9 mouse cellular contexts compared by ENCODE assay signal in the genomic region with DNA sequence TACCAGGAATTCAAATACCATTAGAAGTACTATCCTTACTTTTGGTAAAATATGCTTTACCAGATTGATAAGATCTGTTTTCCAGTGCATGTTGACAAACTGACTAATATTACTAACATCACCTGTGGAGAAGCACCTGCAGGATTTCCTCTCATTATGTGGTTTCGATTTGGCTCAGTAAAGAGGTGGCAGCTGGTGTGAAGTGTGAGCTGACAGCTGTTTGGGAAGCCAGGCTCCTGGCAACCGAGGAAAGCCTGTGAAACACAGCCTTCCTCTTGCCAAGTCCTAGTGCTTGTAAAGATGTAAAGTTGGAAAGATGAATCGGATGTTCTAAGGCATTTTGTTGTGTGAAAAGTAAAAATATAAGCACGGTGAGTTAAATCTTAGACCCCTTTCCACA. TPM values are rescaled to one million over a fixed set of nuclear protein-coding genes. Genes with fewer than 3 reads are reported as not detected.
DNase-seq lines count a peak whose midpoint lies in the region; ATAC-seq and TF ChIP-seq lines count a peak whose summit lies in the region.
"Had no signal": no experiment of that assay in that cellular context is flagged by ENCODE, and none has a peak within 500 bp of the region (broad histone marks: within the 10 kb centered on the region; RNA-seq: fewer than 3 reads in every experiment).

No protein-coding gene starts in this region.

- no peak for ATAC-seq in intestine, postnatal 0 days

- H3ac ChIP-seq in myocyte (ENCODE audit: control insufficient read depth, insufficient read length): no peak overlapping the region

- no peak overlapping the region for H3K4me3 ChIP-seq in CH12.LX (replicated peaks in 1 of 3; ENCODE audit: low read depth in 2 of 3, low read length in 2 of 3, poor library complexity in 1 of 3)
- no peak overlapping the region for H3K4me3 ChIP-seq in intestine, postnatal 0 days (ENCODE audit: low read depth, low read length)
- no peak overlapping the region for H3K4me3 ChIP-seq in myocyte
- H3K4me3 ChIP-seq in kidney, adult 2 months (ENCODE audit: insufficient read depth, low read depth, low read length): no peak overlapping the region
- H3K4me3 ChIP-seq: liver, embryonic 13.5 days; neural tube, embryonic 12.5 days had no signal

- H3K4me2 ChIP-seq in CH12.LX (ENCODE audit: insufficient read depth, low read depth, poor library complexity, severe bottlenecking): no peak overlapping the region
- peak overlapping the region; percentile 22 for H3K4me2 ChIP-seq in intestine, postnatal 0 days (replicated peaks; ENCODE audit: low read depth)
- H3K4me2 ChIP-seq in myocyte (ENCODE audit: low read depth): no peak overlapping the region
- H3K4me2 ChIP-seq: liver, embryonic 13.5 days; neural tube, embryonic 12.5 days had no signal

- TF ChIP-seq RAD21 in CH12.LX (IDR thresholded peaks at IDR 0.05; ENCODE audit: low read depth, low read length): no peak

- H3K4me1 ChIP-seq in CH12.LX (ENCODE audit: control insufficient read depth in 1 of 2, insufficient read depth in 2 of 2): peaks cover 0 to 9% of the 10 kb centered on the region in 2 experiments; a peak in 2 of 4 replicates
- no peaks in the 10 kb centered on the region; the same call in 1 of the 2 replicates for H3K4me1 ChIP-seq in intestine, postnatal 0 days (replicated peaks; ENCODE audit: control insufficient read depth, insufficient read depth, low read length)
- H3K4me1 ChIP-seq in kidney, adult 2 months (ENCODE audit: control insufficient read depth, insufficient read depth, low read length): peaks cover 5% of the 10 kb centered on the region; the same call in 1 of the 2 replicates
- H3K4me1 ChIP-seq: liver, embryonic 13.5 days; neural tube, embryonic 12.5 days had no signal

- H3K27me3 ChIP-seq in CH12.LX (replicated peaks) (no peaks in the 10 kb centered on the region), myocyte (ENCODE audit: control insufficient read depth, insufficient read depth, insufficient read length) (no peaks in the 10 kb centered on the region)
- H3K27me3 ChIP-seq in intestine, postnatal 0 days (replicated peaks; ENCODE audit: control insufficient read depth, insufficient read depth, low read length): no peaks in the 10 kb centered on the region
- no peaks in the 10 kb centered on the region for H3K27me3 ChIP-seq in kidney, adult 2 months (replicated peaks; ENCODE audit: control insufficient read depth, insufficient read depth, low read length)
- H3K27me3 ChIP-seq: liver, embryonic 13.5 days; neural tube, embryonic 12.5 days had no signal

- TF ChIP-seq EP300 in CH12.LX (IDR thresholded peaks at IDR 0.05; ENCODE audit: low read length): peak; percentile 44; the same call in 1 of the 2 replicates

- dilution Hi-C loops in CH12.LX (cut with MboI; ENCODE audit: extremely low pct_ligation_motif_present, extremely low pct_unique_long_range_greater_than_20kb, low sequenced_read_pairs): no loop called here

- in situ Hi-C loops in CH12.LX (cut with MboI; ENCODE audit: low pct_ligation_motif_present, low pct_unique_long_range_greater_than_20kb, low sequenced_read_pairs): no loop called here

- no peak for TF ChIP-seq CTCF in CH12.LX (conservative IDR thresholded peaks at IDR 0.05 in 1 of 2, IDR thresholded peaks at IDR 0.05 in 1 of 2; ENCODE audit: low read depth in 2 of 2, low read length in 2 of 2)
- TF ChIP-seq CTCF in brain, embryonic 14.5 days (IDR thresholded peaks at IDR 0.05; ENCODE audit: borderline replicate concordance, extremely low read depth, insufficient read depth, insufficient read length): no peak
- no peak for TF ChIP-seq CTCF in intestine, postnatal 0 days (IDR thresholded peaks at IDR 0.05; ENCODE audit: low read depth)
- no peak for TF ChIP-seq CTCF in kidney, adult 2 months (conservative IDR thresholded peaks at IDR 0.05; ENCODE audit: insufficient read depth, insufficient read length, low read depth, low read length)

- H3K9me3 ChIP-seq in CH12.LX (replicated peaks; ENCODE audit: low read length): no peaks in the 10 kb centered on the region
- H3K9me3 ChIP-seq in intestine, postnatal 0 days (ENCODE audit: control insufficient read depth): no peaks in the 10 kb centered on the region
- H3K9me3 ChIP-seq: liver, embryonic 13.5 days; neural tube, embryonic 12.5 days had no signal

- TF ChIP-seq POLR2A in CH12.LX (IDR thresholded peaks at IDR 0.05; ENCODE audit: low read depth, low read length) (no peak), myocyte (IDR thresholded peaks at IDR 0.05; ENCODE audit: insufficient read length, low read depth) (no peak)
- TF ChIP-seq POLR2A in brain, embryonic 14.5 days (IDR thresholded peaks at IDR 0.05; ENCODE audit: borderline replicate concordance, extremely low read depth, insufficient read depth, insufficient read length, poor library complexity, severe bottlenecking): no peak
- TF ChIP-seq POLR2A in kidney, adult 2 months (IDR thresholded peaks at IDR 0.05; ENCODE audit: low read depth, low read length): no peak

- H3K36me3 ChIP-seq in CH12.LX (replicated peaks in 1 of 2; ENCODE audit: control insufficient read depth in 1 of 2, insufficient read depth in 1 of 2, low read length in 1 of 2) (no peaks in the 10 kb centered on the region), myocyte (ENCODE audit: control insufficient read depth, insufficient read depth) (no peaks in the 10 kb centered on the region)
- no peaks in the 10 kb centered on the region for H3K36me3 ChIP-seq in intestine, postnatal 0 days (ENCODE audit: control insufficient read depth, insufficient read depth)
- H3K36me3 ChIP-seq in kidney, adult 2 months (ENCODE audit: control insufficient read depth, insufficient read depth, low read length): no peaks in the 10 kb centered on the region
- H3K36me3 ChIP-seq: liver, embryonic 13.5 days; neural tube, embryonic 12.5 days had no signal

- H3K27ac ChIP-seq in CH12.LX (ENCODE audit: insufficient read depth, low read depth): no peak overlapping the region
- H3K27ac ChIP-seq in intestine, postnatal 0 days (ENCODE audit: low read depth, low read length): no peak overlapping the region; the same call in 1 of the 2 replicates
- H3K27ac ChIP-seq in kidney, adult 2 months (ENCODE audit: insufficient read depth, low read depth, low read length): no peak overlapping the region
- H3K27ac ChIP-seq: liver, embryonic 13.5 days; neural tube, embryonic 12.5 days had no signal

- no peak for DNase-seq in CH12.LX (ENCODE audit: extremely low read depth)
- DNase-seq in brain, embryonic 14.5 days (ENCODE audit: low read depth): peak; percentile 91
- DNase-seq in spleen, postnatal 36 days (ENCODE audit: low spot score in 2 of 2): no peak
- no peak for DNase-seq in urinary bladder, postnatal 25 days (ENCODE audit: low spot score)
- DNase-seq in kidney, adult 2 months: no peak
- DNase-seq: liver, embryonic 13.5 days had no signal

- WGBS in intestine, postnatal 0 days: 26% methylated on average over 4 of the region's 4 CpGs
- 51% methylated on average over 4 of the region's 4 CpGs for WGBS in kidney, adult 2 months

- no peak overlapping the region for H3K9ac ChIP-seq in CH12.LX (ENCODE audit: insufficient read depth, low read depth)
- H3K9ac ChIP-seq in intestine, postnatal 0 days (ENCODE audit: low read depth, low read length): no peak overlapping the region
- H3K9ac ChIP-seq: liver, embryonic 13.5 days; neural tube, embryonic 12.5 days had no signal

- H3K79me2 ChIP-seq in CH12.LX (replicated peaks; ENCODE audit: control insufficient read depth, extremely low read depth, insufficient read depth, poor library complexity, severe bottlenecking): no peaks in the 10 kb centered on the region
- H3K79me2 ChIP-seq in myocyte (ENCODE audit: control insufficient read depth, insufficient read depth): no peaks in the 10 kb centered on the region

TF ChIP-seq in CH12.LX, 34 proteins besides CTCF, POLR2A, EP300 and RAD21:
- TF ChIP-seq HCFC1 (IDR thresholded peaks at IDR 0.05; ENCODE audit: low read depth, low read length) (no peak), KAT2A (IDR thresholded peaks at IDR 0.05; ENCODE audit: insufficient replicate concordance, low read length) (no peak), BHLHE40 (IDR thresholded peaks at IDR 0.05; ENCODE audit: low read depth, low read length) (peak; percentile 60), ETS1 (conservative IDR thresholded peaks at IDR 0.05; ENCODE audit: low read depth, low read length) (0 out of 2 replicates have a peak, but pooled peaks have one; percentile 34), TCF12 (IDR thresholded peaks at IDR 0.05; ENCODE audit: low read depth, low read length) (peak; percentile 69)
TF ChIP-seq in CH12.LX: peak in this region for 3.

TF ChIP-seq in myocyte, 11 proteins besides CTCF, POLR2A, EP300 and RAD21:
- TF ChIP-seq TCF12 (IDR thresholded peaks at IDR 0.05; ENCODE audit: insufficient read depth, poor library complexity, severe bottlenecking) (peak; percentile 41), MAX (IDR thresholded peaks at IDR 0.05; ENCODE audit: low read depth) (no peak), MYOD1 (IDR thresholded peaks at IDR 0.05; ENCODE audit: control insufficient read depth in 1 of 3, insufficient read length in 2 of 3, low read depth in 2 of 3) (peak in 2 of 3 experiments; percentile 69 to 75), MYOG (IDR thresholded peaks at IDR 0.05; ENCODE audit: control insufficient read depth in 1 of 3, insufficient read depth in 1 of 3, insufficient read length in 2 of 3, low read depth in 2 of 3) (peak; percentile 24 to 82 (median 57)), USF1 (IDR thresholded peaks at IDR 0.05; ENCODE audit: low read depth) (no peak)

RNA-seq across cellular contexts. Expression of a gene that starts 7.9 kb away (rescaled TPM):
- total RNA-seq in CH12.LX (2012; rRNA removed) (0.29 and 0.38 TPM in 2 replicates), CH12.LX (2014; rRNA removed) (0.24 and 0.27 TPM in 2 replicates)
- polyA plus RNA-seq in CH12.LX (2012; ENCODE audit: insufficient read length, low read depth) (0.43 and 0.97 TPM in 2 replicates), myocyte (2012; fragmentation: generic; extraction: Trizol) (0.04 TPM)
- 1.9 and 2.9 TPM in 2 replicates for polyA plus RNA-seq in brain, embryonic 14.5 days (2012; rRNA removed)
- 0.46 and 0.55 TPM in 2 replicates for polyA plus RNA-seq in intestine, postnatal 0 days (2015; fragmentation: Nextera tagmentation; extraction: Ambion mirVana)
- polyA plus RNA-seq in kidney, adult 2 months (2012; rRNA removed): 0.17 and 0.42 TPM in 2 replicates

RNA-seq across cellular contexts. Expression of a gene that starts 35.2 kb away (rescaled TPM):
- total RNA-seq in CH12.LX (2012; rRNA removed) (6.3 and 6.5 TPM in 2 replicates), CH12.LX (2014; rRNA removed) (5.2 and 5.9 TPM in 2 replicates)
- polyA plus RNA-seq in CH12.LX (2012; ENCODE audit: insufficient read length, low read depth) (11.4 and 14.6 TPM in 2 replicates), myocyte (2012; fragmentation: generic; extraction: Trizol) (4.8 TPM)
- polyA plus RNA-seq in brain, embryonic 14.5 days (2012; rRNA removed): 19.5 and 28.5 TPM in 2 replicates
- 2.7 and 3.3 TPM in 2 replicates for polyA plus RNA-seq in intestine, postnatal 0 days (2015; fragmentation: Nextera tagmentation; extraction: Ambion mirVana)
- polyA plus RNA-seq in kidney, adult 2 months (2012; rRNA removed): 5.4 and 6.1 TPM in 2 replicates
